Mouse (Mus musculus): ENCODE measurements around the gene Mlh3. TPM values are rescaled to one million over a fixed set of nuclear protein-coding genes. Genes with fewer than 3 reads are reported as not detected.
"Not testable (repeated sequence)": the region's sequence is repeated elsewhere in the genome, so short reads cannot be mapped to it uniquely, and the experiment has no call there.

Gene Mlh3
- polyA plus RNA-seq (2017; shearing (Covaris generic)): 10 to 100 TPM in 1 of 2 experiments, 1 to 10 TPM in 1; 10.0 to 10.4 TPM

DNA sequence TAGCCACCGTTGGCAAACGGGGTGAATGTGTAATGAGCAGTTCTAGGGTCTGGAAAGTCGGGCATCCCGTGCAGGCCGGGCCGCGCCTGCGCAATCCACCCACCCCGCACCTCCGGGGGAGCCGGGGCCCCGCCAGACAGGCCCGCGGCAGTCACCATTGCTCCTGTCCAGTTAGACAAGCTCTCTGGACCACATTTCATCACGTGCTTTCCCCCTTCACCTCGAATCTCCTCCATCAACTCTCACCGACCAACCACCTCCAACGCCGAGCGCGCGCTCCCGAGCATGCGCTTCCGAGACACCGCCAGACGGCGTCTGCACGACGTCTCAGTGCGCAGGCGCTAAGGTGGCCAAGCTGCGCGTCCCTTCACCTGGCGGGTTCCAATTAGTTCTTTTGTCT, at the start of gene Mlh3:
TSS of gene Mlh3 (minus strand) at position 281 of the 400 bp plus-strand sequence.
- ATAC-seq: peak; percentile 87

- no peak for ATAC-seq
Measured at GRCm38 (mm10) chr12:85308651-85309050, 38.3 kb upstream of the Mlh3 start.

- ATAC-seq: peak; percentile 70
Measured at GRCm38 (mm10) chr12:85305247-85305892, 35.0 kb upstream of the Mlh3 start.

DNA sequence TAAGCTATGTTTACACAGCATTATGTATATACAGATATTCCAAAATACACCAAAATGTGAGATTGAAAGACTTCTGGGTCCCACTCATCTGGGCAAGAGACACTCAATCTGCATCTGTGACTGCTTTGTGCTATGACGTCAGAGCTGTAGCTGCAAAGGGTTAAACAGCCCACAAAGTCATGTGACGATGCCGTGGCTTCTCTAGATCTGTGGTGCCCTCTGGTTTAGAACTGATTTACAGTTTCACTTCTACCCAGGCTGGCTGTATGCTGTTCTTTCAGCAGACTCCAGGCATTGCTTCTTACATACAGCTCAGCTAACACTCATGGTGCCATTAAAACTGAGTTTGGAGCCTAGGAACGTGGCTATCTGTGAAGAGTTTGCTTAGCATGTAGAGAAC, 34.3 kb upstream of the Mlh3 start:
- ATAC-seq: peak; percentile 72

DNA sequence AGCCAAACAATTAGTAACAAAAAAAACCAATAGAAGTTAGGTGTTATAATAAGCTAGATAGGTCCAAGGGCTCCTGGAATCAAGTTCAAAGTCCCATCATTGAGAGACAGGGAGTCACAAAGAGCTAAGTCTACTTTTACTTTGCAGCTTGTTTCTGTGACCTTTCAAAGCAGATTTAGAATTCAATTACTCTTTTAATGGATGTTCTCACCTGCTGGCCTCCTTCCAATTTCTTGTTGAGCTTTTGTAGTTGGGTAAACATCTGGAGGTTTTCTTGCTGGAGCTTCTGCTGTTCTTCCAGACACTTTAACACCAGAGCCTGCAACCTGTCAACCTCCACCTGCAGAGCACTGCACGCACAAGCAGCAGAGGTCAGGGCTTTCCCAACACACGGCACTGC, 32.9 kb upstream of the Mlh3 start:
- no peak for ATAC-seq

DNA sequence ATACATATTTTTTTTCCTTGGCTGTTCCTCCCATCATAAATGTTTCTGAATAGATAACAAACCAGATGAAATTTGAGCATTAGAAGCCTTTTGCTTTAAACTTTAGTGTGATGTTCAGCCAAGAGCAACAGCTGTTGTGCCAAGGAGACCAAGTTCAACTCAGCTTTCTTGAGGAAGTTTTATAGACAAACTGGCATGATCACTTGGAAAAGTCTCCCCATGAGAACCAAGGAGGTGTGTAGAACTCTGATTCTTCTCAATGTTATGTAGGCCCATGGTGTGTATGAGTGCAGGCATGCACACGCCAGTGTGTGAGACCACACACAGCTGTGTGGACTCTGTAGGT, 28.4 kb upstream of the Mlh3 start:
- ATAC-seq: no peak

DNA sequence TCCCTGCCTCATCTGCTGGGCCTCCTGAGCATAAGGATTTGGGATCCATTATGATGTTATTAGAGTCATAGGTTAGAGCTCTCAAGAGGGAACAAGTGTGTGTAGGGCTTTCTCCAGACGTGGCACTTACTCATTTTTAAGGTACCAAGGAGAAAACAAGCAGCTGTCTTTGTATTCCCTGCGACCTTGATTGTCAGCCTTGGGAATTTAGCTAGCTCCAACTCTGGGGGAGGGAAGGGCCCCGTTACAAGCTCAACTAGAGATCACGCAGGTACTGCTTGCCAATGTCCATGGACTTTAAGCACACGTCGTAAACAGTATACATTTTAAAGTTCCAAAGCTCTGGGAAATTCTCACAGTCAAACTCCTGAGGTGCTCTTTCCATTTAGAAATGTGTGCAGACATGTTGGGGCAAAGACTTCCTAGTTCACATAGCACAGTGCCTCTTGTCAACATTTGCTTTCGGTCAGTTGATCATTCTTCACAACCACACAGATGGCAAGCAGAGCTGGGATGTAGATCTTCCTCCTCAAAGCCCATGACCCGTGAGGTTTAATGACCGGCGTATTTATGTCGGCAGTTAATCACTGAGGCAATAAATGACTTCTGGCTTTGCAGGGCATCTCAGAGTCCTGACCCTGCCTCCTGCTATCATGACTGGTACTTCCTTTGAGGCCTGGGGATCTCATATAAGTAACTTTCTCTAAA, 27.9 kb upstream of the Mlh3 start:
- ATAC-seq: no peak

DNA sequence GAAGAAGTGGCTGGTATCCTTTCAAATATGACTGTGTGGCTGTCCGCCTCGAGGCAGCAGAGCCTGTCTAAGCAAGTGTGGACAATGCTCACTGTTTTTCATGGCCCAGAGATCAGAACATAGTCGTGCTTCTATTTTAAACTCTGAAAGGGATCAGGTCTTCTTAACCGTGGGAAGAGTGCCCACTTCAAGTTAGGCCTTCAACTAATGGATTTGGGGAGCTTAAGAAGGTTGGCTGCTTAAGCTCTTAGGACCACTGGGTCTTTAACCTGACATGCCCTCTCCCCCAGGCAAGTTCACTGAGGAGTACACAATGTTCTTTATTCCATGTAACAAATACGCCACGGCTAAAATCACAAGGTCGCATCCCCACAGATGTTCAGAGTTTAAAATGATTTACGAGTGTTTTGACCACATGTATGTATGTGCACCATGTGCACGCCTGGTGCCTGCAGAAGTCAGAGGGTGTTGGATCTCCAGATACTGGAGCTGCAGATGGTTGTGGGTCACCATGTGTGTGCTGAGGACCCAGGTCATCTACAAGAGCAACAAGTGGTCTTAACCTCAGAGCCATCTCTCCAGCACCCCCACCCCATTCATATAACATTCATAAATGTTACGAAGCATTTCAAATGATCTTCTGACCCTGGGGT, 27.1 kb upstream of the Mlh3 start:
- ATAC-seq: no peak

DNA sequence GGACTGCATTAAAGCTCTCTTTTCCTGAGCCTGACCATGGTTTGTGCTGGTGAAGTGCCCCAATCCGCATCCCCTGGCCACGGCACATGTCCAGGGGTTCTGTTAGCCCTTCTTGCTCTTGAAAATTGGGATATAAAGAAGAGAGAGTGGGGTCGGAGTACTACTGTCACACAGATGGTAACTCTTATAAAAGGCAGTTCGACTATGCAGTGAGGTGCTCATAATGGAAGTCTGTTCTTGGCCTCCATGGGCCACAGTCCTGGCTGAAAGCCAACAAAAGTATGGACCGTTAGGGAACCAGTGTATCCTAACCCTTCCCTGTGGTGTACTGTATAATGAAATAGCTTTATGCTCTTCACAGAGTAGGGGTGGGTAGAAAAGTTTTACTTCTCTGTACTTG, 26.5 kb upstream of the Mlh3 start:
- ATAC-seq: no peak

- no peak for ATAC-seq
Measured at GRCm38 (mm10) chr12:85295506-85295905, 25.1 kb upstream of the Mlh3 start.

DNA sequence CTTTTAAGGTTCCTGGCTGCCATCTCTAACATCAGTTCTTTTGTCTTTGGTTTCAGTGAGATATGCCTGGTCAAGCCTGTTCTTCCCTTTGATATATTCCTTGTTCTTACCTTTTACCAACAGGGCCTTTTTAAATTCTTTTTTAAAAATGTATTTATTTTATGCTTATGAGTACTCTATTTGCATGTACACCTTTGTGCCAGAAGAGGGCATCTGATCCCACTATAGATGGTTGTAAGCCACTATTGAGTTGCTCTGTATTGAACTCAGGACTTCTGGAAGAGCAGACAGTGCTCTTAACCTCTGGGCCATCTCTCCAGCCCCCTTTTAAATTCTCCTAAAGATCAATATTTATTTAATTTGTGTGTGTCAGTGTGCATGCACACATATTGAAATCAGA, 22.5 kb upstream of the Mlh3 start:
- ATAC-seq: no peak

- no peak for ATAC-seq
Measured at GRCm38 (mm10) chr12:85292288-85292687, 21.9 kb upstream of the Mlh3 start.

- ATAC-seq: no peak
Measured at GRCm38 (mm10) chr12:85291541-85291940, 21.1 kb upstream of the Mlh3 start.

GRCm38 (mm10) chr12:85290633-85291032, 20.2 kb upstream of the Mlh3 start:
- no peak for ATAC-seq

DNA sequence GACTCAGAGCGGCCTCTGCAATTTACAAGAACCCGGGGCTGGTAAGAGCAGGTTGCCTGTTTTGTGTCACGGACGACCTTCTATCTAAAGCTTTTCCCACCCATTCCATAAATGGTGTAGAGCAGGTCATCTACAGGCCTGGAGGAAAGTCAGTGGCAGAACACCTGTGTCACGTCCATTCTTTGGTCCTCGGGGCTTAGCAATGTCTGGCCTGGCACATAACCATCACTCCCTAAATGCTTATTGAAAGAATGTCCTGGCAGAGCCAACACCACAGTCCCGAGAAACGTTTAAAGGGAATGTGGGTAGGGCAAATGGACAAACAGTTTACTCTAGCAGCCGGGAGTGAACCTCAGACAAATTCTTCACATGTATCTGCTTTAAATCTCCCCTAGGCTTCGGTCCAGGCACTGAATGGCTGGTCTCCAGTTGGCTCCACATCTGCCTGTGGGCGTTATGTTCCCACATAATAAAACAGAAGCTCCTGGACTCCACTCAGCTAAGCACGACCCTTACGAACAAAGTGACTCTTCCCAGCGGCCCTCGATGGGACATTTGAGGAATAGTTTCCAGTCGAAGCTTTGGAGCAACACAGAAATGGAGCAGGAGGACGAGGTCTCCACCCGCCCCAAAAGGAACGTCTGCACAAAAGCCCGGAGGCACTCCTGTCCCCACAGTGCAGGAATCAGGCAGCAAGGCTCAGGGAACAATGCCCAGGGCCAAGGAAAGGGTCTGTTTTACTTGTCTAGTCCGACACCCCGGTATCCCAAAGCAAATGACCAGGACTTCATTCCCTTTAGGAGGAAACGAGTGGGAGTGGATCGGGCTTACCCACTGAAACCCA, 19.0 kb upstream of the Mlh3 start:
- no peak for ATAC-seq

GRCm38 (mm10) chr12:85288486-85289156, 18.2 kb upstream of the Mlh3 start, which contains the start of gene Zc2hc1c:
Zc2hc1c (plus strand) TSS chr12:85288591.
- peak; percentile 92 for ATAC-seq

DNA sequence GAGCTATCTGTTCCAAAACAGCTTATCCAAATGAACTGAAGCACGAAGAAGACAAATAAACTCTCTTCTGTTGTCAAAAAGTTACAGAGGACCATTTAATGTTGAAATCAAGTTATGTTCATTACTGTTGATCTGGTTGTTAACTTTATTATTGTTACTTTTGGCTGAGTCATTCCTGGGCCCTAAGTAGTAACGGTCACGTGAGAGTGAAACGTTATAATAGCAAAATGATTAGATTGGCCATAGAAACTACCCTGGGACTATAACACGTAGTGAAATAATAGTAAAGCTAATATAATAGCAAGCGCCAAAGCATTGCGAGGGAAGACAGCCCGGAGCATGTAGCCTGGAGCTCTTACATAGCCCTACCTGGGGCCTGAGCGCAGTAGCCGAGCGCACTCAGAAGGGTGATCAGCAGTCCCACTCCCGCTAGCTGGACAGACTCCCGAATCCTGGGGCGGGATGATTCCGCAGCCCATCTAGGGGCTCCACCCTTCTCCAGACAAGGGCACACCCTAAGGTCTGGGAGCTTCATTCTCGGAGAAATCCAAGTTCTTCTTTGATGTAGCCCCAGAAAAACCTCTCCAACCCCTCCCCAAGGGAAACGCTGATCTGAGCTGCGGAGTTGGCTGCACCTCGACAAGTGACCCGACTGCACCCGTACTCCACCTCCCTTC, 17.5 kb upstream of the Mlh3 start, which contains the start of gene Acyp1:
TSS of gene Acyp1 (minus strand) at position 630 of the 677 bp plus-strand sequence.
- no peak for ATAC-seq

DNA sequence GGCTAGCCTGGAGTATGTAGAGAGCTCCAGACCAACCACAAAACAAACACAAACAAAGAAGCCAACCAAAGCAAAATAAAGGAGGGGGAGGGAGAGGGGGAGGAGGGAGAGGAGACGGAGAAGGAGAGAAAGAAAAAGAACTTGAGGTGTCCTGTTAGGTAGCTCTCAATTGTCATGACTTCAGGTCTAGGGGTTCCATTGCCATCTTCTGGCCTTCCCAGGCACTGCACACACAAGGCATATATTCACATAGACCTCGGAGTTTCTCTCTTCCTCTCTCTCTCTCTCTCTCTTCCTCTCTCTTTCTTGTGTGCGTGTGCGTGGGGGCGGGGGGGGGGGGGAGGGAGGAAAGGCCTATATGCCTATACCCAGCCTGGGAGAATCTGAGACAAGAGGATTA, 16.5 kb upstream of the Mlh3 start:
- ATAC-seq: no peak

DNA sequence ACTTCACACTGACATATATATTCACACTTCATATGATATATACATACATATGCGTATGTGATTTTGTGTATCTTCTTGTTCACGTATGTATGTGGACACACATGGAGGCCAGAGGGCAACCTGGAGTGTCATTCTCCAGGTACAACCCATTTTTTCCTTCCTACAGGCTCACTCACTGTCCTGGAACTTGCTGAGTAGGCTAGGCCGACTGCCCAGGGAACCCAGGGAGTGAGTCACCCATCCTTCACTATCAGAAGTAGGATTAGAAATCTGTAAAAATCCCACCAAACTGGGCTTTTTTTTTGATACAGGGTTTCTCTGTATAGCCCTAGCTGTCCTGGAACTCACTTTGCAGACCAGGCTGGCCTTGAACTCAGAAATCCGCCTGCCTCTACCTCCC, 14.6 kb upstream of the Mlh3 start:
- no peak for ATAC-seq

DNA sequence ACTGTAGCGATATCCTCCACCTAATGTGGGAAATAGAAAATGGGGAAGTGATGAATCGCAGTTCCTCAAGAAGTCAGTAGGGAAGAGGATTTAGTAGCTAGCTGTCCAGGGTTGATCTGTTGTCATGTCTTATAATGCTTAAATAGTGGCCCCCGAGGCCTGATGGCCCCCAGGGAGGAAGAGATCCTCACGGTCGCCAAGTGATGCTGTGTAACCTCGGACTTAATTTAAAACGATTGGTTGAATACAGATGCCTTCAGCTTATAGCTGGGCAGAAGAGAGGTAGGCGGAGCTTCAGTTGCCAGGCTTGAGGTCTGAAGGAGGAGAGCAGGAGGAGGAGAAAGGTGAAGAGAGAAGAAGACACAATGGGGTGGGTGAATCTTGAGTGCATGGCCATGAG, 13.9 kb upstream of the Mlh3 start:
- no peak for ATAC-seq

DNA sequence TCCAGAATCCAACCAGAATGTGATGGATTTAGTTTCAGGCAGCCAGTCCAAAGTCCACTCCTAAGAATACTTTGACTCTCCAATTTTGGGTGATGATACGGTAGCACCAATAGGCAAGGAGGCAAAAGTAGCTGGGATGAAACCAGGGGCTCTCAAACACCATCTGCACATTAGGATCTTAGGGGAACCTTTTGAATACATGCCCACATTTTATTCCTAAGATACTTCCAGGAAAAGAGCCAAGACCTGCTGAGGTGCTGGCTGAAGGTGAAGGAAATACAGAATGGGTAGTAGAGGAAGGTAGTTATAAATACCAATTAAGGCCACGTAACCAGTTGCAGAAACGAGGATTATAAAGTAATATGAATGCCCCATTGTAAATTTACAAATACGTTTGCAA, 11.4 kb upstream of the Mlh3 start:
- ATAC-seq: not testable (repeated sequence)
